Mouse (Mus musculus) cortical plate, adult 2 months (tissue): ENCODE results near the gene Wwp2. TPM values are rescaled to one million over a fixed set of nuclear protein-coding genes. Genes with fewer than 3 reads are reported as not detected.

ENCODE experiments used
- H3K27ac ChIP-seq: fragments of 200-500 bp; 2 replicates; pipeline ENCODE4 v1.5.1; 2012; ENCODE audit warnings: low read length, control low read depth, inconsistent platforms; ENCODE audit not compliant: insufficient read depth
- H3K4me1 ChIP-seq: fragments of 200-500 bp; 2 replicates; pipeline ENCODE4 v1.6.1; 2011; ENCODE audit warnings: low read length; ENCODE audit not compliant: control insufficient read depth, insufficient read depth
- H3K4me3 ChIP-seq: fragments of 200-500 bp; 2 replicates; pipeline ENCODE4 v1.5.1; 2011; ENCODE audit warnings: mild to moderate bottlenecking, low read length, control low read depth; ENCODE audit not compliant: insufficient read depth
- CTCF ChIP-seq: fragments of 200-500 bp; IDR thresholded peaks from 2 replicates; pipeline ENCODE4 v1.5.1; 2011; ENCODE audit warnings: mild to moderate bottlenecking, control low read depth, low read length; ENCODE audit not compliant: insufficient read depth; ENCODE audit errors: extremely low read depth
- POLR2A ChIP-seq: fragments of 200-500 bp; IDR thresholded peaks from 2 replicates; pipeline ENCODE4 v1.6.1; 2011; ENCODE audit warnings: mild to moderate bottlenecking, low read length, control low read depth; ENCODE audit not compliant: insufficient read depth; ENCODE audit errors: extremely low read depth
- polyA plus RNA-seq: library from polyadenylated mRNA; depleted of rRNA; stranded (reverse); fragments of >200 nt; gene quantifications from 2 replicates; pipeline ENCODE4 v1.2.3, GENCODE M21; 2012

The Wwp2 gene
- polyA plus RNA-seq, 1 experiment: 24.2 TPM

GRCm38 (mm10) chr8:107424597-107425229, 11.5 kb upstream of the Wwp2 start, which contains the start of gene Nob1:
Gene Nob1, minus strand, starts transcription at chr8:107425051.
- H3K27ac ChIP-seq: peak within 1 kb of the TSS; percentile 5; the same call in 1 of the 2 replicates
- TF ChIP-seq POLR2A: peak; percentile 93
- TF ChIP-seq CTCF: peak; percentile 77
- H3K4me1 ChIP-seq: peaks cover 2% of the 10 kb centered on the region; the same call in 1 of the 2 replicates
- H3K4me3 ChIP-seq: peak within 1 kb of the TSS; percentile 75

DNA sequence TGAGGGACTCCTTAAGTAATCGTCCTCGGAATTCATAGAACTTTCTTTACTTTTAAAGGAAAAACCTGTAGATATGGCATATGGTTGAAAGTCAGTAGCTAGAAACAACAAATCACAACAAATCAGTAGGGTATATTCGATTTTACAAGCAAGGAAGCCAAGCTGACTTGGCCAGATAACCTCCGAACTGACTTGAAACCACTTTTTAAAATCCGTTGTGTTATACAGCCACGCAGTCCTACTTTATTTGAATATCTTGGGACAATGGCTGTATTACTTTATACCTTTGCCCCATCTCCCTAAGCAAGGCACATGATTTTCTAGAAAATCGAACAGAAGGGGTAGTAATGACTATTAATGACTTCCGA, 11.0 kb upstream of the Wwp2 start:
- Histone ChIP-seq H3K4me1 (peaks cover 2% of the 10 kb centered on the region; the same call in 1 of the 2 replicates), H3K27ac (no peak overlapping the region), H3K4me3 (no peak overlapping the region; the same call in 1 of the 2 replicates)
- no peak for TF ChIP-seq POLR2A
- no peak for TF ChIP-seq CTCF

DNA sequence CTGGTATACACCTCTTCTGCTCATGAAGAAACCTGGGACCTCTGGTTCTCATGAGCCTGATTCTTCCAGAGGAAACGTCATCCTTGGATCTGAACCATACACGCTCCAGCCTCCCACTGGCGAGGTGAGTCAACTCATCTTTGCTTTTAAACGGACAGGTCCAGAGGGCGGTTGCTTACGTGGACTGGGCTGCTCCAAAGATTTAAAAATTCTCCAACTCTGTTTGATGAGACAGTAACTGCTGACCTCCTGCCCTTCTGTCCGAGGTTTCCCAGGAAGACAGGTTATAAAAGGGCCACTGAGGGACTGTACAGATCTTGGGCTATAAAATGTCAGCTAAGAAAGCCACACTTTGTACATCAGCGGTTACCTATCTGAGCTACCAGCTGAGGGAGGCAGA, 5.3 kb upstream of the Wwp2 start:
- TF ChIP-seq POLR2A: no peak
- no peak for TF ChIP-seq CTCF
- Histone ChIP-seq H3K27ac (no peak overlapping the region), H3K4me3 (no peak overlapping the region), H3K4me1 (no peaks in the 10 kb centered on the region)

DNA sequence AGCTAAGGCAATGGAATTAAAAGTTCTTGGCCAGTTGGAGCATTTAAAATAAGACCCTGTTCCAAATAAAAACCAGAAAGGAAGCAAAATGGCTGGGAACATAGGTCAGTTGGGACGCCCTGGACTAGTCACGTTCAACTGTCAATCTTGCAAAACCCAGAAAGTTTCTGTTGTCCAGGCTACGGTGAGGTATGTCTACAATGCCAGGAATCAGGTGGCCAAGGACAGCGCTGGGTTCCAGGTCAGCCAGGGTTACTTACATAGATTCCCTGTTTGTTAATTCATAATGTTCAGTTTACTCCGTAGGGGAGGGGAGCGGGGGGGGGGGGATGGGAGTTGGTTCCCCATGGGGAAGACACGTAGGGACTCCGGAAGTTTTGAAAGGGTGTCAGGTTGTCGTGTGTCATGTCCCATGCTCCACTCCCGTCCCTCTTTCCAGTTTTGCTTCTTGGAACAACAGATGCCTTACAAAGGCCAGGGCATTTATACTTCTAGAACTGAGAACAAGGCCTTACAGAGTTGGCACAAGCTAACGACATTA, 674 bp upstream of the Wwp2 start:
- TF ChIP-seq CTCF (no peak), POLR2A (no peak)
- Histone ChIP-seq H3K27ac (no peak overlapping the region), H3K4me1 (peaks cover 2% of the 10 kb centered on the region), H3K4me3 (peak overlapping the region; percentile 87; the same call in 1 of the 2 replicates)

DNA sequence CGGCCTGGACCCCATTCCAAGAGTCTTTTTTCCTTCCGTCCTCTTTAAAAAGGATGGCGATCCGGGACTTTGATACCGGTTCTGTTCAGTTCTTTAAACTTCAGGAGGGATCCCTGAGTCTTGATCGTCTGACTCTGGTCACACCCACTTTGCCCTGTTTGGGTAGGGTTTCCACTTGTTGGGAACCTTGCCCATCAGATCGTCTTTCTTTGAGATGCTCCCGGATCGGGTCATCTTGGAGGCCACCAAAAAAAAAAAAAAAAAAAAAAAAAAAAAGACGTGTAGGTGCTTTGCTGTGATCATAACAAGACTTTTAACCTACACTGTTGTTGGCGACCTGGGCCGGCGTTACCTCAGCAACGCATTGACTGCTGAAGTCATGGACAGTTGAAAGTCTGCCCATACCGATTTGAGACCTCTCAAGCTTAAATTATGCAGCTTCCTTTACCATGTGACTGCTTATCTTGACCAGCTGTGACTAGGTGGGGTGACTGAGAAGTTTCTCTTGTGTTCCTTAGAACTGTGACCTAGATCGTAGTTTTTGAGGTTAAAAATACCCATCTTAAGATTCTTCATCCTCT, 766 bp downstream of the Wwp2 start:
- Histone ChIP-seq H3K27ac (no peak overlapping the region), H3K4me3 (peak overlapping the region; percentile 87), H3K4me1 (peaks cover 2% of the 10 kb centered on the region)
- TF ChIP-seq CTCF (no peak), POLR2A (no peak)

- H3K4me1 ChIP-seq: peaks cover 2% of the 10 kb centered on the region
- H3K4me3 ChIP-seq: no peak overlapping the region
- H3K27ac ChIP-seq: no peak overlapping the region
- TF ChIP-seq POLR2A (no peak), CTCF (no peak)
These were observed 1.5 kb downstream of the Wwp2 start for GRCm38 (mm10) chr8:107437711-107438110.

DNA sequence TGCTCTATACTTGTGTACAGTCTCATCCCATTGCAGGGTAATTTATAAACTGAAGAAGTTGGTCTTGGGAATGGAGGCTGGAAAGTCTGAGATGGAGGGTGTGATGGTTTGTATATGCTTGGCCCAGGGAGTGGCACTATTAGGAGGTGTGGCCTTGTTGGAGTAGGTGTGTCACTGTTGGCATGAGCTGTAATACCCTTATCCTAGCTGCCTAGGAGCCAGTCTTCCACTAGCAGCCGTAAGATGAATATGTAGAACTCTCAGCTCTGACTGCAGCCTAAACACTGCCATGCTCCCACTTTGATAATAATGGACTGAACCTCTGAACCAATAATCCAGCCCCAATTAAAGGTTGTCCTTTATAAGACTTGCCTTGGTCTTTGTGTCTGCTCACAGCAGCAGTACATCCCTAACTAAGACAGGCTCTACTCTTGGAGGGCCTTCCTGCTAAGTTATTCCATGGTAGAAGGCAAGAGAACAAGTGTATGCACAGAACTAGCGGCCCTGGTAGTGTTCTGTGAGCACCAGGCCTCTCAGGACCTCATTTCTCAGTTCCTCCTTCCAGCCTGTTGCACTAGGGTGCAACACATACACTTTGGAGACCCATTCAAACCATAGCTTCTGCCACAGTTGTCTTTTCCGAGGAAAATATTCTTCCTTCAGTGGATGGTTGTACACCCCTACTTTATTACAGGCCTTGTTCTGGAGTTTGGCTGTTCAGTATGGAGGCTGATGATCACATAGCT, 3.9 kb downstream of the Wwp2 start:
- Histone ChIP-seq H3K4me1 (peaks cover 4% of the 10 kb centered on the region), H3K4me3 (no peak overlapping the region), H3K27ac (no peak overlapping the region)
- no peak for TF ChIP-seq CTCF
- no peak for TF ChIP-seq POLR2A

DNA sequence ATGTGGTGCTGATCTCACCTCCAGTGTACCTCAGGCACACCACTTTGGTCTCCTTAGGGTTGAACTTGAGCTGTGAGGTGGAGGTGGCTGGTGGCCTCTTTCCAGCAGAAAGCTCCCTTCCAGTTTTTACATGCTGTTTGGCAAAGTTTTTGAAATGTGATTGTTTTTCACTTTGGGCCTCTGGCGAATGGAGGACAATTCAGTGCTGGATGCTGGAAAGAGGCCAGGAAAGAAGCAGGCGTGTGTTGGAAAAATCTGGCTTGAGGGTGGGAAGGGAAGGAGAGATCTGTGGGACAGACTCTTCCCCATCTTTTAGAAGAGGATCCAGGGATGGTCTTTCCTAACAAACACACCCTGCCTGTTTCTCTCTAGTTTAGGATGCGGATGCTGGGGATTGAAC, 8.5 kb downstream of the Wwp2 start:
- no peak overlapping the region for H3K4me3 ChIP-seq
- H3K27ac ChIP-seq: no peak overlapping the region
- TF ChIP-seq CTCF (no peak), POLR2A (no peak)
- H3K4me1 ChIP-seq: peaks cover 2% of the 10 kb centered on the region

GRCm38 (mm10) chr8:107447713-107448112, 11.5 kb downstream of the Wwp2 start:
- Histone ChIP-seq H3K27ac (no peak overlapping the region), H3K4me3 (no peak overlapping the region), H3K4me1 (peaks cover 2% of the 10 kb centered on the region)
- no peak for TF ChIP-seq CTCF
- no peak for TF ChIP-seq POLR2A

- H3K4me3 ChIP-seq: no peak overlapping the region
- no peak overlapping the region for H3K27ac ChIP-seq
- no peak for TF ChIP-seq POLR2A
These were observed 12.3 kb downstream of the Wwp2 start for GRCm38 (mm10) chr8:107448382-107448889.

DNA sequence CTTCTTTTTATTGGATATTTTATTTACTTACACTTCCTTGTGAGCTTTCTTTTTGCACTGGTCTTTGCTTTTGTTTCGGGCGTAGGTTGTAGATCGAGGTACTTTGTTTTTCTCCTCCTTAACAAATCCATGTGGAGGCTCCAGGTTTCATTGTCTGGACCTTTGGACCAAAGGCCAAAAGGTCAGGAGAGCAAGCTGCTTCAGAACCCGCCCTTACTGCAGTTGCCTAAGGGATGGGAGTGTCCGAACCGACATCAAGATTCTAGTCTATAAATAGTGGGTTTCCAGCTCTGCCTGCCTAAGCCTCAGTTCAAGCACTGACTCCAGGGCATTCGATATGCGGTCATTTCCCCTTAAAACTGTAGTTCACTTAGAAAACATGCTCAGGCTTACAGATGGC, 13.0 kb downstream of the Wwp2 start:
- Histone ChIP-seq H3K4me3 (no peak overlapping the region), H3K4me1 (peaks cover 2% of the 10 kb centered on the region), H3K27ac (no peak overlapping the region)
- TF ChIP-seq POLR2A (no peak), CTCF (no peak)

More at GRCm38 (mm10) chr8:107448382-107448889, 12.3 kb downstream of the Wwp2 start:
- peaks cover 2% of the 10 kb centered on the region for H3K4me1 ChIP-seq
